Mouse (Mus musculus) monocyte, adult 2 months (primary cell): ENCODE data around the gene Ndufab1.
"Not testable (repeated sequence)": the region's sequence is repeated elsewhere in the genome, so short reads cannot be mapped to it uniquely, and the experiment has no call there.

Experiments
- DNase-seq, 2 experiments: peaks; one replicate each; pipeline ENCODE4 v3.0.0; 2022; ENCODE audit warnings: low spot score in 2 of 2, low read depth in 1 of 2

The Ndufab1 gene

DNA sequence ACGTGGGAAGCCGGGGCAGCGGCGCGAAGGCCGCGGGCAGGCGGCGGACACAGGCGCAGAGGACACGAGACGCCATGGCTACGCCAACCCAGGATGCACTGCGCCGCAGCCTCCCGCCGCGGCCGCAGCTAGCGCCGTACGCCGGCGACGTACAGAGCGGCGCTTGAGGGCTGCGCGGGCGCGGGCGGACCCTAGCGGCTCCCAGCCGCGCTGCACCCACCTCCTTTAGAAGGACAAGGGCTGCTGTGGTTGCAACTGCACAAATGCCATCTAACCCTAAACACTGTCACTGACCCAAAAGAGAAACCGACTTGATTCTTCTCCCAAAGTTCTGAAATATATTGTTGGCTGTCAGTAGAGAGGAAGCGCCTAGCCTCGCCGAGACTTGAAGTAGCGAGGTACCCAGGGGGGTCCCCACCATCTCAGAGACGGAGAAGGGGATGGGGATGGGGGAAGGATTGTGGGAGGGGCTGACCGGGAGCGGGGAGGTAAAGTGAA is at the start of gene Ndufab1:
Gene Ndufab1, minus strand, starts transcription at position 140 of the 498 bp plus-strand sequence.
- peak; percentile 42 to 76 for DNase-seq

DNA sequence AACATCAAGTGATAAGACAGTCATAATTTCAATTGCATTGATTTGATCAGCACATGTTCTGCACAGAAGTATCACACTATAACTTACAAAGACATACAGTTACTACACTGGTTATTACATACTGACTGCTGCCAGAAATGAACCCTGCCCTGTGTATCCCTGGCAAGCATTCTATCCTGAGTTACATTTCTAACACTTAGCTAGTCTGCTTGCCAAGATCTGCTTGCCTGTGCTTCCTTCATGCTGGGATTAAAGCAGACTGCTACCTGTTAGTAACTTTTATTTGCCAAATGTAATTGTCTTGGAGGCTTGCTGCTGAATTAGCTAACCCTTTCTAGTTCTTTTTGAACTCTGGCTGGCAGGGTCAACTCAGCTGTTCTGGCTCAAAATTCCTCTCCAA is 39.3 kb upstream of the Ndufab1 start:
- DNase-seq = no peak

DNA sequence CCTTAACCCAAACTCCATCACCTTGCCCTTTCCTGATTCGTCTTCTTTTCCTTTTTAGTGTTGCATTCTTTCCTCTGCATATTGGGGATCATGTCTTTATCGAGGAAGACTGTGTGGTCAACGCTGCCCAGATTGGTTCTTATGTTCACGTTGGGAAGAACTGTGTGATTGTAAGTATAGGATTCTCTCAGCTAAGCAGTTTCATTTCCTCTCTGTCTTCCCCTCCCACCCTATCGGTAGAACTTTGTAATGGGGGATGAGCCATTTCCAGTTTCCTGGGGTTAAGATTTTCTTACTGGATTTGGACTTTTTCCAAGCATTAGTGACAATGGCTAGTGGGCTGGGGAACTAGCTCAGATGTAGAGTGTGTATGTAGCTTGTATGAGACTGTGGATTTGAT is 36.5 kb upstream of the Ndufab1 start:
- DNase-seq = no peak

DNA sequence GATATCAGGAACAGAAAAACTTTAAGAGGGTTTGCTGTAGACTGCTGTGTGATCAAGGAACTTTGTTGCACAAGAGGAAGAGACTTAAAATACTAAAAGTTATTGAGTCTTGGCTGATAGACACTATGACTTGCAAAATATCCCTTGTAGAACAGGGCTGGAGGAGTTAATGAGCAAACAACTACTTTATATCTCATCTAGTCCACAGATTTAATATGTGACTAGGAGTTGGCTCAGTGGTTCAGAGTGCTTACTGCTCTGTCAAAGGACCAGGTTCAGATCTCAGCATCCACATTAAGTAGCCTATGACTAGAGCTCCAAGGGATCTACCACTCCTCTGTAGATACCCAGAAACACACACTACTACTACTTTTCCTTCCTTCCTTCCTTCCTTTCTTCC is 35.4 kb upstream of the Ndufab1 start:
- DNase-seq = no peak

DNA sequence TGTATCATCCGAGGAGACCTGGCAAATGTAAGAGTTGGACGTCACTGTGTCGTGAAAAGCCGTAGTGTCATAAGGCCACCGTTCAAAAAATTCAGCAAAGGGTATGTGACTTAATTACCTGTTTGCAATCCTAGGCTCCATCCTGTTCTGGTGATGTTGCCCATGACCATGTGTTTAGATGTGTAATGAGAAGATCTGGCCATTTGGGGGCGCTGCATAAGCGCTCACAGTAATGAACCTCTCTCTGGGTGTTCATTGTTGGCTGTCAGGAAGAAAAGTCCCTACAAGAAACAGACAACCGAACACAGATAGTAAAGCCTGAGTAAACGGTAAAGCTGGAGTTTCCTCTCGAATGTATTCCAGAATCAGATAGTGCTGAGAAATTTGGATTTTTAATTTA is 33.4 kb upstream of the Ndufab1 start:
- DNase-seq = no peak

DNA sequence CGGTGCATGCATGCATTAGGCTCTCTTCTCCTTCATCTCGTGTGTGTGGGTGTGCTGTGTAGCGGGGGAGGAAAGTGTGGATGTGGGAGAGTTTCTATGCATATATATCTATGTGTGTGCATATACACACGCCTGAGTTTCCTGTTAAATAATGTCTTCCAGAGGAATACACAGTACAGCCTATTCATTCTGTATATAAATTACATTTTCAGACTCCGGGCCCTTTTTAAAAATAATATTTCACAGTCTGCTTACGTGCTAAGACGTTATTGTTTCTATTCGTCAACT is 31.6 kb upstream of the Ndufab1 start:
- no peak for DNase-seq

DNA sequence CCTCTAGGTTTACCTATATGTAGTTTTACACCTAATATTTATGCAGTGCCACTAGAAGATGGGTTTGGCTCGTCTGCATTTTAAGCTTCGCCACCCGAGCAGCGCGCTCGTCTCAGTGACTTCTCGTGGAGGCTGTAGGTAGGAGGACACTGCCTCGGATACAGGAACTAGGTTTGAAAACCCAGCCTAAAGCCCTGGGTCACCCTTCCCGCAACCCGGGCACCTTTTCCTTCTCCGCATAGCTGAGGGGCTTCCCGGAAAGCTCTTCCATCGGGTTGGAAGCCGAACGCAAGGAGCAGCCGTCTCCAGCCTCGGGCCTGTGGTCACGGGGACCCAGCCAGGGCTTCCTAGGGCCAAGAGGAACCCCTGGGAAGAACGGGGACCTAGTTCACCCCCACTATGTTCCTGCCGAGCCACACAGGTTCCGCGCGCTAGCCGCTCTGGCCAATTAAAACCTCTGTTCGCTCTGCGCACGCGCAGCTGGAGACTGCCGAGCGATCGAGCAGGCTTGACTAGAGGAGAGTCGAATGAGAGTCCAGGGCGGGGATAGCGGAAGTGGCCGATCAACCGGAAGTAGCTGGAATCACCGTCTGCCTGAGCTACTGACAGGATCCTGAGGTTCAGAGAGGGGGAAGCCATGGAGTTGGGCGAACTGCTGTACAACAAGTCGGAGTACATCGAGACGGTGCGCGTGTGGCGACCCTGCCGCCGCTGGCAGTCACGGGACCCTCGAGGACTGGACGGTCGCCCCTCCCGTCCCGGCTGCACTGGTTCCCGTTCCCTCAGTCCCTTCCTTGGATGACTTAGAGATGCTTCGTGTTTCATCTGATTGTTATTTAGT is 31.0 kb upstream of the Ndufab1 start, which contains the start of the genes Palb2 and Dctn5:
Gene Palb2, minus strand, starts transcription at position 489 of the 841 bp plus-strand sequence.
Gene Dctn5, plus strand, starts transcription at position 545 of the 841 bp plus-strand sequence.
- peak; percentile 96 to 98 for DNase-seq

DNA sequence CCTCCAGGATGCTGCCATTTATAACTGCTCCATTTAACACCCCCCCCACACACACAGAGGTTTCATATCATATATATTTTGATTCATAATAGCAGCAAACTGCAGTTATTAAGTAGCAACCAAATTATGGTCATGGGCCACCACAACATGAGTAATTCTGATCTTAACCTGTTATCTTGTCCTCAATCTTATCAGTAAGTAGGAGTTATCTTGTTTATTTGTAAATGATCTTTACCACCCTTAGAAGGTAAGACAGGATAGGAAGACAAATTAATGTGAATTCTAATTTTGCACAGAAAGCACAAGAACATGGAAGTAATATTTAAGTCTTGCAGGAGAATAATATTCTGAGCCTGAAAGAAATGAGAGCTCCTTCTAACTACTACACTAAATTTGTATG is 30.1 kb upstream of the Ndufab1 start:
- DNase-seq = no peak

DNA sequence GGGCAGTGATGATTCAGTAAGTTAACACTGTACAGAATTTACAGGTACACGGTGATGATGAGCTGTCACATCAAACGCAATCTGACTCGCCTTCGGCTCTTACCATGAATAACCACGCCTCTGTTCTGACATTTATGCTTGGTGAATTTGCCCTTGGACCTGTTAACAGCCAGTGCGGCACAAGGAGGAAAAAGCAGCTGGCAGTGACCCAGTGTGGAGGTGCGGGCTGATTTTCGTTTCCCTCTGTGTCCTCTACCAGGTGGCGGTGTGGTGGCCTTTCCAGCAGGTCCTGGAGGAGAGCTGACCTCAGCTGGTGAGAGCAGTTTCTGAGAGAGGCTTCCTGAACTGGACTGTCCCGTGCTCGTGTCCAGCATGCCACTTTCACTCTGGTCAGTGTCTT is 25.3 kb upstream of the Ndufab1 start:
- DNase-seq = no peak

DNA sequence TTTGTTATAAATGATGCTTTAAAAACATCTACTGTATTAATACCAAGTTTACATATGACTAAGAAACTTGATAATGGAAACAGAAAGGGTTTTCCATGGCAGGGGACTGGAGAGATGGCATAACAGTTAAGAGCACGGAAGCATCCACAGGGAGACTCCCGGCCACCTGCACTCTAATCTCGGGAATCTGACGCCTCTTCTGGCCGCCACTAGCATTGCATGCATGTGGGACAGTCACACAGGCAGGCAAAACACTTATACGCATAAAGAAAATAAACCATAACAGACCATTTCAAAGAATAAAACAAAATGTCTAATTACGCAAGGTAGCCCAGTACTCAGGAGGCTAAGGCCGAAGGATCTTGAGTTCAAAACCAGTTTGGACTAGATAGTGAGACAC is 23.9 kb upstream of the Ndufab1 start:
- no peak for DNase-seq

DNA sequence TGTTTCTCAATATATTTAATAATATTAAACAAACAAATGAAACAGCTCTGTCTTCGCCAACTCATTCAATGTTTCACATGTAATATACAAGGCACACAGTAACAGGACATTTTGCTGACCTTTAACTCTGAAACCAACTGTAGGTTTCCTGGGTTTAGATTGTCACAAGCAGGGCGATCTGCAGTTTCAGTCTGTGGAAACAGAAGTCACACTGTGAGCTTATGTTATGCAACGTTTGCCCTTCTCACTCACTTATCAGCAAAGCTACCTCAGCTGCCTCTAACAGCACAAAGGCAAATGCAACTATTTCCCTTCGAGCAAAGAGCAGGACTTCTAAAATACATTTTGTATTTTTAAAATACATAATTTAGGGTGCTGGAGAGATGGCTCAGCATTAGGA is 21.8 kb upstream of the Ndufab1 start:
- DNase-seq = no peak

DNA sequence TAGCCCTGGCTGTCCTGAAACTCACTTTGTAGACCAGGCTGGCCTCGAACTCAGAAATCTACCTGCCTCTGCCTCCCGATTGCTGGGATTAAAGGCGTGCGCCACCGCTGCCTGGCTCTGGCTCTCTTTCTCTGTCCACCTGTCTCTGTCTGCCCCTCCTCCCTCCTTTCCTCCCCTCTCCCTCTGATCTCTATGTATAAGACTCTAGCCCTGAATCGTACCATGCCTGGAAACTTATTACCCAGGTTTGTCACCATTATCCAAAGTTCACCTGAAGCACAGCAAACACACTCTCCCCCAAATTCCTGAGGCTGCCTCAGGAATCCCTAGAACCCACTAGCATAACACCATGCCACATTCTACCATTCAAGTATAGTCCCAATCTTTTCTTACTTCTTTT is 6.5 kb upstream of the Ndufab1 start:
- no peak for DNase-seq

DNA sequence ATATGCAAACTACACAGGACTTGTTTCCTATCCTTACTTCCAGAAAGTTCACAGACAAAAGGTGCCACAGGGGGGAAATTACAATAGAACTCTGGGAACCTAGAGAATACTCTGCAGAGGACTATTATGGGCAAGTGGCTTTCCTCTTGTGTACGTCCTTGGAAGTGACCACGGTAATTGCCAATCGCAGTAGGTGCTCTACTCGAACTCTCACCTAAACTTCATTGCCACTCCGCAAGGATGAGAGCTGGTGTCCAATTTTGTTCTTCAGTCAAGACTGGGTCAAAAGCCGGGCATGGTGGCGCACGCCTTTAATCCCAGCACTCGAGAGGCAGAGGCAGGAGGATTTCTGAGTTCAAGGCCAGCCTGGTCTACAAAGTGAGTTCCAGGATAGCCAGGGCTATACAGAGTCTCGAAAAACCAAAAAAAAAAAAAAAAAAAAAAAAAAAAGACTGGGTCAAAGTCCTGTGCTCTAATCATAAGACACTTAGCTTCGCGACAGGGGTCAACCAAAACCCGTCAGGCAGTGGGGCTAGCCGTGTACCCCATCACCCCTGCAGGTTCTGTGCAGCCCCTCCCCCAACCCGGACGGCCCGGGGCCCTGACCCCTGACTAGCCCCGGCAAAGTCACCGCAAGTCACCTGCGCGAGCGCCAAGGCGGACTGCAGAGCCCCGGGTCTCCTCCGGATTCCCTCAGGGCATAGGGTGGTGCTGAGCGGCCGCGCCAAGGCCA is 506 bp downstream of the Ndufab1 start:
- not testable (repeated sequence) for DNase-seq

DNA sequence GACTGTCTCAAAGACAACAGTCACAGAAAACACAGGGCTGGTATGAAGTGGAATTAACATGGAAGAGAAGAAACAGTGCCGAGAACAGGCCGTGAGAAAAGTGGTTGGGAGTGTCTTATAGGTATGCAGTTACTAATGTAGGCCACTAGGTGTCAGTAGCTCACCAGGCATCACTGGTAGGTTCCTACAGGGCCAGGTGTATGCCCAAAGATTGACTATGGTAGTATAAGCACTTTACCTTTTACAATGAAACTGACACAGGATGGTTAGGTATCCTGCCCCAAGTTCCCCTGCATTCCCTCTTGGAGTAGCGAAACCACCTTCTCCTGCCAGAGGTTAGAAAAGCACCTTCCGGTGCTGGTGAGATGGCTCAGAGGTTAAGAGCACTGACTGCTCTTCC is 2.5 kb downstream of the Ndufab1 start:
- no peak for DNase-seq

DNA sequence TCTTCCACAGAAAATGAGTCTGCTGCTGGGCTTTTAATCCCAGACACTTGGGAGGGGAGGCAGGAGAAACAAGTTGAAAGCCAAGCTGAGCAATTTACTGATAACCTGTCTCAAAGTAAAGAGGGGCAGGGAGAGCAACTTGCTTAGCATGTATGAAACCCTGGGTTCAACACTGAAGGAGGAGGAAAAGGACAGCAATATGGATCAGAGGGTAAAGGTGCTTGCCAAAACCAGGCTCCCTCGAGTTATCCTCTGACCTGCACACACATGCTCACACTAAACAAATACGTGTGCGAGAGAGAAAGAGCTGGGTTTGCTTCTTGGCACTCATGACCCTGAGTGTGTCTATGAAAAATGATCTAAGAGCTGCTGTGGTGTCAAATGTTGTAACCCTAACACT is 3.7 kb downstream of the Ndufab1 start:
- DNase-seq = no peak

DNA sequence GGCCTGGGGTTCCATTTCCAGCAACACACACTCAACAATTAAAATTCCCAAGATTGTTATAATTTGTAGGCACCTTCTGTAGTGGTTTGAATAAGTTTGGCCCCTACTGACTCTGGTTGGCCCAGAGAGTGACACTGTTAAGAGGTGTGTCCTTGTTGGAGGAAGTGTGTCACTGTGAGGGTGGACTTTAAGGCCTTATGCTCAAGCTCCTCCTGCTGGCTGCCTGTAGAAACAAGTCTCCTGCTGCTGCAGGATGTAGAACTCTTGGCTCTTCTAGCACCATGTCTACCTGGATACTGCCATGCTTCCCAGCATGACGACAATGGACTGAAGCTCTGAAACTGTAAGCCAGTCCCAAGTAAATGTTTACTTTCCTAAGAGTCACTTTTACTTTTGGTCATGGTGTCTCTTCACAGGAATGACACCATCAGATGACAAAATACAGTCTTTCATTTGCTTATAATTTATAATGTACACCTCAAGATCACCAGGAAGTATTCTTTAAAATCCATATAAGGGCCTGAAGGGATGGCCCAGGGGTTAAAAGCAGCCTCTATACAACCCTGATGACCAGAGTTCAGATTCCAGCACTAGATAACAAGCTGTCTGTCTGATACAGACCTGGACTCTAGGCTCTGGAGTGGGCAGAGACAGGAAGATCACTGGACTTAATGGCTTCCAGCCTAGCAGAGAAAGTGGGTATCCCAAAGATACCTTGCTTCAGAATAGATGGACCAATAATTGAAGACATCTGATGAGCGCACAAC is 6.9 kb downstream of the Ndufab1 start:
- no peak for DNase-seq

DNA sequence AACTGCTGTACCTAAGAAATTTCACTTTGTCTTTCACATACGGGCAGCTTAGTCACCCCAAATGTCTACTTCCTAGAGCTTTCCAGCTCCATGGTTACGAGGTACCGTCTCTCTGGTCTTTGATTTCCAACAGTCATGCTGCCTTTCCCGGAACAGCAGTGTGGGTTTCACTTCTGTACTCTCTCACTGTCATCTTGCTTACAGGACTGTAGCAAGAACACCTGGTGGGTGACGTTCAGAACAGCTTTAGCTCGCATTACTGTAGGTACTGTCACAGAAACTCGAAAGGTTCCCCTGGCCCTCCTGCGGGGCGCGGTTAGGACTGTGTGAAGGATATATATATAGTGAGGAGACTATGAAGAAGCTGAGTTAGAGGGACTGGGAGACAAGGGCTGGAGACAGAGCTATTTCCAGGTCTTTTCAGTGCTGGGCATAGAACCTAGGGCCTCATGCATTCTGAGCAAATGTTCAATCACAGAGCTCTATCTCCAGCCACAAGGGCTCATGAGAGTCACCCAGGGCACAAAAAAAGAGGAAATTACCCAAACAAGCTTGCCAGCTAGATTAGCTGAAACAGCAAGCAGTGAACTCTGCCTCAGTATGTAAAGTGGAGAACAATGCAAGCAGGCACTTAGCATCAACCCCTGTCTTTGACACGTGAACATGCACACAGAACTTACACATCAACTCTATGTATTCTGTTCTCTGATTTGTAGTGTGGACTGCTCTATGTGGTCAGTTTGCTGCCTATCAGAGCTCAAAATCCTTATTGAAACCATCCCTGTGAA is 14.3 kb downstream of the Ndufab1 start:
- no peak for DNase-seq

DNA sequence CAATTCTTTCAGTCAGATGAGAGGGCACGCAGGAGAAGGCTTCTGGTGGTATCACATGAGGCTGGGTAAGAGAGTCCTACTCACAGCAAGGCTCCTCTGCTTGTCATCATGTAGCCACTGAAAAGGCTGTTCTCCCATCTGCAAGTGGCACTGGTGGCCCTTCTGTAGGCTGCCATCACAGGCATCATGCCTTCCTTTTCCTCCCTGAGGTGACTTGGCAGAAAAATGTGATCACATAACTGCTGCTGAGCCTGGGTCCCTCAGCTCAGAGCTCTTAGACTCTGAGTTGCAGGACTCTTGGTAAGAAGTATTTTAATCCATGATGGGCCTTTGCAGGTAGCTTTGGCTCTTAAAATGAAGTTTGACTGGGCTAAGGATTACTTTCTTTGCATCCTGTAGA is 20.6 kb downstream of the Ndufab1 start:
- DNase-seq = no peak

DNA sequence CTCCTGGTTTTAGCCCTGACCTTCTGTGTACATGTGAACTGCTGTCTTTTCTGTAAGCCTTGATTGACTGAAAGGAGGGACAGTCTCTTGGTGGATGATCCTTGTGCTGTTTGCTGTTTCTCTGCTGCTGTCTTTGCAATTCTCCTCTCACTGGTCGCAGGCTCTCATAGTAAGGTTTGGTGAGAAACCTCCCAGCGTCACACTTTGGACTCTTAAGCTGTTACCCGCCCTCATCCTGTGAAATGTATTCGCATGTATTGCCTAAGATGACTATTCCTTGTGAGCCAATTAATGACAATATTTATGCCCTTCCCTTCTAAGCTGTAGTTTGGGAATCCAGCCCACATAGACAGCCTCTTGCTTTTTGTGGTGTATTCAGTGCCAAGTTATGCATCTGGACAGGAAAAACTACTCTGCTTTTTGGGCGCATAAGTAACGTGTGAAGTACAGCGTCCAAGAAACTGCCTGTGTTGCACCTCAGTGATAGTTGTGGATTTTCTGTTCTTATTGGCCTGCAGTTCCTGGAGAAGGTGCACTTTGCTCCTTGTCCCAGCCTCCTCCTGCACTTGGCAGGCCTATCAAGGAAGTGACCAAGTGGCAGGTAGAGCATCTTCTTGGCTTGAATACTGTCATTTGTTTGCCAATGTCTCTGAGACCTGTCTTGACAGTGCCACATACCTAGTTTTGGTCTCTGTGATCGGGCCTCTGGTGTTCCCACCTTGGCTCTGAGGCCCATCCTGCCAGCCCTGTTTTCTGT is 21.7 kb downstream of the Ndufab1 start:
- no peak for DNase-seq

DNA sequence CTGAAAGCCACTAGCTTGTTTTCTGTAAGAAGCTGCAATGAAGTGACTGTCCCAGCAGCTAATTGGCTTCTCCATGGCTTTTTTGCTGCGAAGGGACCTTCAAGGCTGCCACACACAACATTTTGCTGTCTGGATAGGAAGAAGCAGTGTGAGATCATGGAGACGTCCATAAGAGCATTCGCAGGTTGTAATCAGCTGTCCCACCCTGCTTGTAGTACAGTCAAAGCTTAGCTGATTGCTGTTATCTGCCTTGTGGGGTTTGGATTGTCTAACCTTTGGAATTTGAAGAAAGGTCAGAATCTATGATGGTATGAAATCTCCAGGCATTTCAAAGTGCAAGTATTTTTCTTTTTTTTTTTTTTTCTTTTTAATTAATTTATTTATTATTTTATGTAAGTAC is 27.3 kb downstream of the Ndufab1 start:
- no peak for DNase-seq
